Mouse (Mus musculus) testis, adult 2 months (tissue): Measurements from ENCODE around the gene Ppard.

Source experiments
- CTCF ChIP-seq: fragments of 200-500 bp; IDR thresholded peaks from 2 replicates; pipeline ENCODE4 v1.5.1; 2012; ENCODE audit warnings: low read depth, mild to moderate bottlenecking, inconsistent platforms, low read length, moderate library complexity; ENCODE audit not compliant: control insufficient read depth, insufficient read depth, insufficient replicate concordance
- POLR2A ChIP-seq: fragments of 200-500 bp; IDR thresholded peaks from 2 replicates; pipeline ENCODE4 v1.6.1; 2012; ENCODE audit warnings: low read depth, mild to moderate bottlenecking, inconsistent platforms, low read length, moderate library complexity; ENCODE audit not compliant: control insufficient read depth

- no peak for TF ChIP-seq CTCF
- no peak for TF ChIP-seq POLR2A
Observed at GRCm38 (mm10) chr17:28207591-28208313, 24.7 kb upstream of the Ppard start, which contains the start of gene Def6.
